Mouse (Mus musculus) adrenal gland, postnatal 14 days (tissue): ENCODE measurements at regions not wholly inside any gene's neighbourhood (a gene's known extent, or its start where the extent isn't known, plus 50 kb on each side); places are given as distances from the start of the nearest gene placed in this dataset.
"Not testable (repeated sequence)": the region's sequence is repeated elsewhere in the genome, so short reads cannot be mapped to it uniquely, and the experiment has no call there.

Experiments
- DNase-seq: peaks from one replicate; pipeline ENCODE4 v3.0.0; 2021; ENCODE audit warnings: mixed read lengths

DNA sequence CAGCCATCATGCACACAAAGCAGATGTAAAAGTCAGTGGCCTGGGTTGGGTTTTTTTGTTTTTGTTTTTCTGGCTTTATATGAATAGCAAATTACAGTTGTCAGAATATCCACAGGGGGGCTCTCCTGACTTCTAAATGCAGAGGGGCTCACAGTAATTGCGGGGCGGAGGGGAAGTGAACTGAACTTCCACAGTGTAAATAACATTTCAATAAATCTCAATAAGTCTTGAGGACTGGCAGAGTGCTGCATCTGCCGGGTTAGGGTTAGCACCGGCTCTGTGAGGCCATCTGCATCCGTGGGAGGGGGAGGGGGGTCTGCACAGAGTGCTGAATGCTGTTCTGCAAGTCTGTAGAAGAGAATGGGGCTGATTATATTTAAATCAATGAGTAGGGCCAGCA lies 50.3 kb upstream of the Arl4c start:
- peak; percentile 35 for DNase-seq

DNA sequence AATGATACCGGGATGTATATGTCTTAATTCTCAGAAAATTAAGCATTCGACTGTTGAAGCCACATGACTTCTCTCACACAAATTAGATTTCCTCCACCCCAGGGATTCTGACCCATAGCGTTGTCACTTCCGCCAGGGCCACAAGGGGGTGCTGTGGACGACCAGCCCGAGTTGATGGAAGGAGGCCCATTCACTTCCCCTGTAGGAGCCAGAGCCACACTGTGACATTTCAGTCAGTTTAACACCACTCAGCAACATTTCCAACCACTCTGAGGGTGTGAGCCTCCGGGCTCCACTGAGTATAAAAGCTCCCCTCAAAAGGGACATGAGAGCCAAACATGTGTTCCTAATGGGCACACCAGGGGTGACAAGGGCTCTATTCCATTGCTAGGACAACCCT lies 54.6 kb upstream of the Arl4c start:
- DNase-seq: peak; percentile 77

DNA sequence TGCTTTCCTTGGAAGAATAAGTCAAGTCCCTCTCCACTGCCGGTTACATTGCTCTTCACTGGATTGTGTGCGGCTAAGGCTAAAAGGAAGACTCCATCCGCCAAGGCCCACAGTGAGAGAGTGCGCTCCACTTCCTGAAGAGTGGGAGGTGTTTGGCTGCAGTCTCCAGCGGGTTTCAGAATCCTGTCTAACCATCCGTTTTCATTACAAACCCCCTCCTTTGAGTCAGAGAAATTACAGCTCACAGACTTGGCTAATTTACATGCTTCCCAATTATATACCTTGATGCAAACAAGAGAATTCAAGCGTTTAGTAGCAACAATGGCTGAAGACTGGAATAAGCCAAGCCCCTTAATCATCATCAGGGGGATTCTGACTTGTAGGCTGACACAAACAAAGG lies 55.1 kb upstream of the Arl4c start:
- DNase-seq: peak; percentile 11

DNA sequence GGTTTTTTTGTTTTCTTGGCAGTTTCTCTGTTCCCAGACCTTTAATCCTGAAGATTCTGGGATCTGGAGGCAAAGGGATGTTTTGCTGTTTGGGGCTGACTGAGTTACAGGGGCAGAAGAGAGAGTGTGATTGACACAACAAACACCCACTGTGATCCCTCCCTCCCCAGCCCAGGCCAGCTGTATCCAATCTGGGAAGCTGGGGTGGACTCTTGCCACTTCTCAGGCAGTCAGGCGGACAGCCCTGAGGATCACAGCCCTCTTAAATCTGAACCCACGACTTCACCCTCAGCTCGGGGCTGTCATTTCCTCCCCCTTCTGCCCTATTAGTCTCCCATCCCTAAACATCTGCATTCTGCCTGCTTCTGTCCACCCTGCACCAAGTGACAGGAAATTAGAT lies 55.7 kb upstream of the Arl4c start:
- no peak for DNase-seq

DNA sequence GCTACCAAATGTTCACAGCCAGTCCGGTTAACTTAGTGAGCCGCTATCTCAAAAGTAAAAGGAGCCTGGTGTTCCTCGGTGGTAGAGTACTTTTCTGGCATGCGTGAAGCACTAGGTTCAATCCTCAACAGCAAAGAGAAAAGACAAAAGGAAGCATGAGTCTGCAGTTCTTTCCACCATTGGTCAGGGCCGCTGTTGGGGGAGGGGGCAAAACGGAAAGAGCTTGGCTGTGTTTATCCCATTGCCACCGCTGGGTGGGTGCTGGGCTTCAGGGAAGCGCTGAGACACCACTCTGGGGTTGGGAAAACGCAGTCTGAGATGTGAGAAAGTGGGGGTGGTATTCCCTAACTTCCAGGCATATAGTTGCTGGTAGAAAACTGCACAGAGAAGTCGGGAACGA lies 58.6 kb upstream of the Arl4c start:
- DNase-seq: no peak

DNA sequence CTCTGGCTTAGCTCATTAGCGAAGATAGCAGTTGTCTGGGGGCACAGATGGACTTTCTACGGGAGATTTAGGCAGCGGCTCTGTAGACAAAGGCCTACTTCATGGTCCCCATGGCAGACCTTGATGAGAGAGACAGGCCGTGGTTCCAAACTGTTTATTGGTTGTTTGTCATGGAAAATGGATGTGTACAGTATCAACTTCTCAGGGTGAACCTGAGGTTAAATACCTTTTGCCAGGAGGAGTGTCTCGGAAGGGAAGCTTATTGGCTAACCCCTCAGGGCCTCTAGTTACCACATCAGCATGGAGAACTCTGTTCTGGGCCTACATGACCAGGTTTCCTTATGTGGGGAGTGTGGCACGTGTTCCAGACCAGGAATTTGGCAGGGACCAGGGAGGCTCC lies 59.1 kb upstream of the Arl4c start:
- no peak for DNase-seq

DNA sequence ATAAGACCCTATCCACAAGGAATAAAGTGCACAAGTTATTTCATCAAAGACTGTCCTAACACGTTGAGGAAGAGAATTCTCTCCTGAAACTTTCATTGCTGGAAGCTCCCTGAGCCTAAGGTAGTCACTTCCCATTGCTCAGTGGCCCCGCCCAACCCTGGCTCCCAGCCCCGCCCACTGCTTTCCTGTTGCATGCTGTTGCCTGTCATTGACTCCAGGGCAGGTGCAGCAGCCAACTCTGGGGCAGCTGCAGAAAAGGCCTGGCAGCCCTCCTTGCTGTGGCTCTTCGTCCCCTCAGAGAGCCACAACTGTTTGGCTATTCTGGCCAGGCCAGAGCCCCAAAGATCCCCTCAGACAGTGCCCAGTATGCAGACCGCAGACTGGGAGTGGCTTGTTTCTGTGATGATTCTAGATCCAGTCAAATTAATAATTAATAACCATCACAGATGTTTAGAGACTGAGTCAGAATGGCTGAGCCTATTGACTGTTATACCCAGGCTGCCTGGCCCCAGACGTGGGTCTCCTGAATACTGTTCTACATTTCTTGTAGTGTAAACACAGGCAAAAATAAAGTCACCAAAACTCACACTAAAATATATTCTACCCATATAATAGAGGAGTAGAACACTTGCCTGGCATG lies 61.8 kb upstream of the Arl4c start:
- no peak for DNase-seq

DNA sequence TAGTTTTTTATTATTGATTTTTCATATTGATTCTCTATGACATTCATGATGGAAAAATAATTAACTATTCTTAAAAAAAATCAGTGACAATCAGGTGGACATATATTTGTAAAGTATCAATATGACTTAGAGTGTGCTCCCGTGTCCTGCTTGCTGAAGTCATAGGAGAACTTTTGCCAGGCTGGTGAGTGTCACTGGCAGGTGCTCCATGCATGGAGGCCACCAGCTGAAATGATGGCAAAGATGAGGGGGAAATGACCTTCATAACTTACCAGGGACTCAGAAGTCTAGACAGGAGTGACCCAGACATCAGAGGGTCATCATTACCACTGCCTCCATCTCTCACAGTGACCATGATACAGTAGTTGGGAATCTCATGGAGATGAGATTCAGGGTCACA lies 62.5 kb upstream of the Arl4c start:
- DNase-seq: no peak

DNA sequence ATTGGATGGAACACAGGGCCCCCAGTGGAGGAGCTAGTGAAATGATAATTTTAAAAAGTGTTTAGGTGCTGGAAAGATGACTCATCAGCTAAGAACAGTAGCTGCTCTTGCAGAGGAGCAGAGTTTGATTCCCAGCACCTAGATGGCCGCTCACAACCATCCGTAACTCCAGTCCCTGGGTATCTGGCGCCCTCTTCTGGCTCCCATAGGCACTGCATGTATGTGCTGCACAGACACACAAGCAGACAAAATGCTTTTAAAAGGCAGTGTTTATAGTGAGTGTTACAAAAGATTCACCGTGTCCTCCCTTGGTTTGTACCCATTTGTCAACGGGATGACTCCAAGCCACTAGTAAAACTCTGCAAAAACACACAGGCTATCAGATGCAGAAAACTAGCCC lies 75.0 kb upstream of the Arl4c start:
- no peak for DNase-seq

DNA sequence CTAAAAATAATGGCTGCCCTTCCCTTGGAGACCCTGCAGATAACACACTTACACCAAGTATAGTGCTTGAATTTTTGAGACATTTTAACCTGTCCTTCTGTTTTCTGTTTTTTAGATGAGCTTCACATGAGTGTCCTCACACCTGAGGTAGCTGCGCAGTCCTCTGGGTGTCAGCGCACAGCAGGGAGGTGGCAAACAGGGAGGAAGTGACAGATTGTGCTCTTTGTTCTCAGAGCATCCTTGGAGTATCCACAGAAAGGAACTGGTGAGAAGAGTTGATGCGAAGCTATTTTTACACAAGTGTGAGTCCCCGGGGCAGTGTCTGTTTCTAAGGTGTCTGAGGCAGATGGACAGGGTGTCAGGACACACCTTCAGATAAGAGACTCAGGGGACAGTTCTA lies 78.2 kb upstream of the Arl4c start:
- DNase-seq: no peak

DNA sequence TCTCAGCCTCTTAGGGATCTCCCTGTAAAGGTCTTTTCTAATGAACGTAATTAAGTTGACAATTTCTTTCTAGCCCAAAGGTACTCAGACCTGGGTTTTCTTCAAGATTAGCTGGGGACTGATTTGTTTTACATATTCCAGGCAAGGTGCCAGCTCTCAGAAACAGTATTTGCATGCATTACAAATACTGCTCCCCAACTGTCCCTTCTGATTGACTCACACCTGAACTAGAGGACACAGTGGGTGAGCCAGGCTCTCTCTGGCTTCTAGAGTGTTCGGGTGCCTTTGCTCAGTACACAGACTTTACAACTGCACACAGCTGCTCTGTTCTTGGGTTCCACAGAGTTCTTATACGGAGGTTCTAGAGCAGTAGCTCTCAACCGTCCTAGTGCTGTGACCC lies 81.1 kb upstream of the Arl4c start:
- DNase-seq: no peak

DNA sequence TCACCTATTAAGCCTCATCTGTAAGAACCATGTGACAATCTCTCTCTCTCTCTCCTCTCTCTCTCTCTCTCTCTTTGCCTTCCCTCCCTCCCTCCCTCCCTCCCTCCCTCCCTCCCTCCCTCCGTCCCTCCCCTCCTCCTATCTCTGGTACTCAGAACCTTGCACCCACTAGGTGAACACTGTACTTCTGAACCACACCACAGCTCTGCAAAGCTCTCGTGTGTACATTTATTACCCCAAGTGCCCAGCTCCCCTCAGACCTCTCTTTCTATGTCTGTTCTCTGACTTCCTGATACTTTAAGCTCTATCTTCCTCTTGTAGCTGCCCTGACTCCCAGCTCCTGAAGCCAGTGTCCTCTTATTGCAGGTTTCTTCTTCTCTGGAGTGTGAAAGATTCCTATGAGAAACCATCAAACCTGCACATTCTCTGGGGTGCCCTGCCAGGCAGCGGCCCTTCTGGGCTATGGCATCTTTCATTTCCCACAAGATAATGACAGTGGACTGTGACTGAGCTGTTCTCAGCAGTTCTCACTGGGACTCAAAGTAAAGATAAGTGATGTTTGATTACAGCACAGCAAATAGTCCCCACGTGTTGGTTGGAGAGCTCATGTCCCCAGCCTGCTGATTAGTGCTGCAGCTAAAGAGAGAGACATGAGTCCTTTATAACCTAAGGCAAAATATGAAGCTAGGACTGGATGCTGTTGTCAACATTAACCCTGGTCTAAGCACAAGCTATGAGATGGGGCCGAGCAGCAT lies 83.0 kb upstream of the Arl4c start:
- no peak for DNase-seq

DNA sequence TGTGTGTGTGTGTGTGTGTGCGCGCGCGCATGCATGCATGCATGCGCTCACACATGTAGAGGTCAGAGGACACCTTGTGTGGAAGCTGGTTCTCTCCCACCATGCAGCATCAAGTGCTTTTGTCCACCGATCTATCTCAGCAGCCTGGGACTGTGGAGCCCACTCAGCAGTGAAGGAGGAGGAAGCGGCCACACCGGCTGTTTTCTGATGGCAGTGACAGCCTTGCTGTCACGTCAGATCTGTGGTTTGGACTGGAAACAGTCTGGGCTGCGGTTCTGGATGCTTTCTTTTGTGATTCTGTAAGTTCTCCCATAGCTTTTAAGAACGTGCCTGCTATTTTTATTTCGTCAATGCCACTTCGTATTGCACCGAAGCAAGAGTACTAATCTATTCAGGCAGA lies 84.0 kb upstream of the Arl4c start:
- DNase-seq: no peak

DNA sequence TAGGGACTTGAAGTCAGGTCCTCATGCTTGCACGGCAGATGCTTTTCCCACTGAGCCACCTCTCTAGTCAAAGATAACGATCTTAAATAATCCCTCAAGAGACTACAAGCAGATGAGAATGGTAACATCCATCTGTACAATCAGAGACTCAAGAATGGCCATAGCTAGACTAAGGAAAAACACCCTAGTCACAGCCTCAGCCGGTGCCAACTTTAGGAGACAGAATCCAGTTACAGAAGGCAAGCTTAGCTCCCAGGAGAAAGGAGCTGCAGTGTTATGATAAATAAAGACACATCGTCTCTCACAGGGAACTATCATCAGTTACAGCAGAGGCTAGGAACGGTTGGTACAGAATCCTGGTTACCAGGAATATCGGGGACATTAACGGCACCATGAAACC lies 88.7 kb upstream of the Arl4c start:
- no peak for DNase-seq

DNA sequence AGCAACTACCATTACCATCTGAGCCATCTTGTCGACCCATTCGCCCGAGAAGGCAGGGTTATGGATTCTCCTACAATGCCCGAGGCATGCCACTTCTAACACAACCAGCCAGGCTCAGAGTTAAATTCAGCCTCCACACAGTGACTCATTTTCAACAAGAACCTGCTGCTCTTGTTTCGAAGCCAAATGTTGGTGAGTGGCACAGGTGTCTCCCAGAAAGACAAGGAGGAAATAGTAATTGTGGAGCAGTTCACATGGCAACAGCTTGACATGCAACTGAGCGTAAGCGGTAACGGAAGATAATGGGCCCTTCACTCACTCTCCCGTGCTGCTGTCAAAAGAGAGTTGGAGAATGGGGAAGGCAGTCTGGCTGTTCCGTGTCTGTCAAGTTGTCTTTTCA lies 92.9 kb upstream of the Arl4c start:
- DNase-seq: no peak

DNA sequence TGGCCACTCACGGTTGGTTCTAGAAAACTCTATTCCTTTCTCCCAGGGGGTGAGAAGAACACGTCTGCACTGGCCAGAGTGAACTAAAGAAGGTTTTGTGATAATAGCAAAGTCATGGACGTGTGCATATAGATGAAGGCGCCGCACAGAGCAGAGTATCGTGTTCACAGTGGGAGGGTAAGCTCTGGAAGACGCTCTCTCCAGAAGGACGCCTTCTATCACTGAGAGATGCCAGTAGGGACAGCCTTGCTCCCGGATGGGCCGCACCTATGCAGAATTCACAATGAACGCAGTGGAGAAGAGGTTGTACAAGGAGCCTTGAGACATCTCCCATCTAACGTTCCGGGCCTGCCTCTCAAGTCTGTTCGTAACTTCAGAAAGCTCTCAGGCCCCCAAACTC lies 96.5 kb upstream of the Arl4c start:
- DNase-seq: no peak

DNA sequence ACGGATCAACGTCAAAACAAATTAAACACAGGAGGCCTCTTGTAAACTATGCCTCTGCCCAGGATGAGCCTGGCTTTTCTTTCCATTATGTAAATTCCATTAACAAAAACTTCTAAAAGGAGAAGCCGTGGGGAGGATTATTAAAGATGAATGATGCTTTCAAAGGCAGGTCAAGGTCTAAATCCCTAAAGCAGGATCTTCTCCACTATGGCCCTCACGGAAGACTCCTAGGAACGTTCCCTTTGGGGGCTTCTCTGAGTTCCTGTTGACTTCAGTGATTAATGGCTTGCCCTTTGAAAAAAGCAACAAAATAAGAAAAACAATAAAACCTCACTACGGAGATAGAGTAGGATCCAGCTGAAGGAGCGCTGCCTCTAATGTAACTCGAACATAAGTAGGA lies 96.9 kb upstream of the Arl4c start:
- no peak for DNase-seq

DNA sequence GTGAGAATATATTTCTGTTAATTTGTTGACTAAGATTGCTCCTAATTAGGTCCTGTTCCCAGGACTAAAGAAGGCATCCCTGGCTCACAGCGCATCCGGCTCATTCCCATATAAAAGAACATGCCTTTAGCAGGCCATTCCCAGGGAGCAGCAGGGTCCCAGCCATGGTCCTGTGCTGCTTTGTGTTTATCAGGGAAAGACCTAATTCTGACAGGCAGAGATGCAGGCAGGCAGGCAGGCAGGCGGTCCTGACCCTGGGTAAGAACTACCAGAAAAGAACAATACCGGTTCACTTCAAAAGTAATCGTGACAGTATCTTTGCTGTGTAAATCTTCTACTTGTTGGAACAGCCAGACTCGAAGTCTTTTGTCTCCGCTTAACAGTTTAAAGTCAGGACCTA lies 97.3 kb upstream of the Arl4c start:
- DNase-seq: no peak

DNA sequence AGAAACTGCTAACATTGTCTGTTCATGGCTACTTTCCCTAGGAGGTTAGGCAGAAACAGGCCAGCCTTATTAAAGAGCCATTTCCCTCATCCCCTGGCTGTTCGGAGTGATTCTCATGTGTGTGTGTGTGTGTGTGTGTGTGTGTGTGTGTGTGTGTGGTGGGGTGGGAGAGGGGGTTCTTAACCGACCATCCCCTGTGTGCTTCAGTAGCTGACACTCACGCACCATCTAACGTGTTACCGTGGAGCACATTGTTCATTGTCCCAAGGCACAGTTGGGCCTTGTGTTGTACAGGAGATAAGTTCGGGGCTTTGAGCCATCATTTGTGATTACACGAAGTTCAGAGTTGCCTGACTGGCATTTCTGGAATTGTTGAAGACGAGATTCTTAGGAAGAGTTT lies 97.8 kb upstream of the Arl4c start:
- no peak for DNase-seq

DNA sequence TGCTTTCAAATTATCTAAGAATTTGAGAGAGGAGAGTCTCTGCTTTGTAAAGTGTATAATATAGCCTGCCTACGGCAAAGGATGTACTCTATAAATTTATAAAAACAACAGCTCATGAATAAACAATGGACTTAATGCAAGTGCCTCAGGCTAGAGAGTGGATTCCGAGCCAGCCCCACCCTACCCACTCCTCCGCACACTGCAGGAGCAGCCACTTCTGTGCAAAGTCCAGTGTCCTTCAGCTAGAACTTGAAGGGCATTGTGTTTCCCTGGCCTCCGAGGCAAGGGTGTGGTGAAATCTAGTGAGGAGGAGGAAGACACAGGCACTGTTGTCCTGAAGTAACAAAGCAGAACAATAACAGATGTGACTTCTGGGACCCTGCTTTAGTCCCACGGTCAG lies 98.4 kb upstream of the Arl4c start:
- no peak for DNase-seq

DNA sequence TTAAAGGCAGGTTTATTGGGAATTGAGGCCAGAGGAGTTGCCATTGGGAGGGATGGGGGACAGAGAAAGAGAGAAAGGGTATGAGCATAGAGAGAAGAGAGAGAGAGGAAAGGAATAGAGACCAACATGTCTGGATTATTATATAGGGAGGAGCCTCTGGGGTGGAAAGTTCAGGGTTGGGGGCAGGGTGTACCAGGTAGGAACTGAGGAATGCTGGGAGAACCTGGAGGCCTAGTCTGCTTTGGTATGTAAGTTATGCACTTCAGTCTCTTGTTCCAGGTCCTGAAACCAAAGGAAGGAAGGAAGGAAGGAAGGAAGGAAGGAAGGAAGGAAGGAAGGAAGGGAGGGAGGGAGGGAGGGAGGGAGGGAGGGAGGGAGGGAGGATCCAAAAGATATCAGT lies 99.1 kb upstream of the Arl4c start:
- not testable (repeated sequence) for DNase-seq

DNA sequence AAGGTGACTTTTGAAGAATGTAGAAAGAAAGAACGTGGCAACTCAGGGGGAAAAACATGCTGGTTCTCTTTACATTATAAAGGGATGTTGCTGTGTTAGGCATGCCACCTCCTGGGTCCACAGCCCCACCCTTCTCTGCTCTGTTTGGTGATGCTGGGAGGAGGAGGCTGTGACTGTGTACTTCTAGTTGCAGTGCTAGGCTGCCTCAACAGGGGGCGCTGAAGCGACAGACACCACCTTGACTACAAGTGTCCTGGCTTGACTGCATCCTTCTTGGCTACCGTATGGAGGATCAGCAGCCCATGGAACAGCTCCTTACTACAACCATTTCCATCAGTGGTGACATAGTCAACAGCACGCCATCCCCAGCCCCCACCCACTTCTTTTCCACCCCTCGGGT lies 104.9 kb upstream of the Arl4c start:
- peak; percentile 73 for DNase-seq

DNA sequence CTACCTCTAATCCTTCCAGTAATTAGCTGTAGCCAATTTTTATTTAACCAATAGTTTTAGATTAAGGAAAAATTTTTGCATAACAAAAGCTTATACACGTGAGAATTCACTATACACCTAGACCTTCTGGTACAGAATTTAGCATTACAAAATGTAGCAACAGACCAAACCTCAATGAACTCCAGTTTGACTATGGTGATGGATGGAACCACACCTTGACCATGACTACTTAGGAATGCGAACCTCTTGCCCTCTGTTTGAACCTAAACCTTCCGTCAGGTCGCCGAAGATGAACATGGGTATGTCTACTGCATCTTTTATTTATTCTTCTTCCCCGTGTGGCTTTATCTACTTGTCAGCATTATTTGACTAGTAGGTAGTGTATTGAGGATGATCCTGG lies 105.9 kb upstream of the Arl4c start:
- DNase-seq: no peak

DNA sequence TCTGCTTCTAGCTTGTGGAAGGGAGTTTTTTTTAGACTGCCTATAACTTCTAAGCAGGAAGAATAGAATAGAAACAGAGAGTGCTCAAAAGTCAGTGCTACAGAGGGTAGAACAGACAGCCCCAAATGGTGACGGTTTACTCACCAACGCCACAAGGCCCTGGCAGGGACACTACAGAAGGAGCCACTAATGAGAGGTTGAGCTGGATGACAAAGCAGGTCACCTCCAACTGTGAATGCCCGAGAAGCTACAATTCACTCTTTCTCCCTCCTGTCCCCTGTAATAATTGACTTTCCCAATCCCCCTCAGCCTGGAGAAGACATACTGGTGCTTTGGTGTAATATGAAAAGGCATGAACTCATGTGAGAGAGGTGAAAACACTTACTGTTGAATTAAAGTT lies 106.5 kb upstream of the Arl4c start:
- no peak for DNase-seq

DNA sequence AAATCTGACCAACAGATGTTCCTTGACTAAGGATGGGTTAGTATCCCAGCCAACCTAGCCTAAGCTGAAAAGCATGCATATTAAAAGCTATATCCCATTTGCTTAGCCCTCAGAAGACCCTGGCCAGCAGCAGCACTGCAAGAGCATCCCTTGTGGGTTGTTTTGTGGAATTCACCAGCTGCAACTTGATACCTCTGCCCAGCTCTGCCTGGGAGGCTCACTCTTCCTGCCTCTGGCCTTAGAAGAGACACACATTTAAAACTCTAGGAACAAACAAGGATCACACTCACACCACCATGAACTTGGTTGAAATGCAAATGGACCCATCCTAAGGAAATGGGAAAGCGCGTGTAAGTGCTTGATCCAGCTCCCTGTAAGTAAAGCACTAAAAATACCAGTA lies 107.7 kb upstream of the Arl4c start:
- DNase-seq: no peak
